Mouse (Mus musculus): ENCODE measurements around the gene Neurl1b.

DNA sequence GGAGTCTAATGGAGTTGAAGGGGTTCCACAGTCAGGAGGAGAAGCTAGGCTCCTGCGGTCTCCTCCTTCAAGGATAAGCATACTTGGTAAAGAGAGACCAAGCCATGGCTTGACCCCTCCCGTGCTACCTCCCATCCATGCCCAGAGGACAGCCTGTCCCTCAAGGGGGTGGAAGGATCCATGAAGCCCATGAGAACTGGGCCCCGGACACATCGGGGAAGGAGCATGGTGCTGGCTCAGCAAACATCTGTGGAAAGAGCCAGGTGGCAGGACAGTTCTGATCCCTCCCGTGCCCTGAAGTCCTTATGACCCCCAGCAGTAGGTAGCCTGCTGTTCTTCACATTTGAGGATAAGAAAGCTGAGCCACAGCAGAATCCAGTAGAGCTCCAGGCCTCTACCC lies 48.8 kb downstream of the Neurl1b start:
- TF ChIP-seq CTCF (IDR thresholded peaks at IDR 0.05; ENCODE audit: extremely low read depth, insufficient read length, insufficient replicate concordance, low read depth, low read length) (no peak), POLR2A (IDR thresholded peaks at IDR 0.05; ENCODE audit: low read depth, low read length) (no peak)

Measured in small intestine, adult 2 months (tissue).